Mouse (Mus musculus): ENCODE measurements at regions not wholly inside any gene's neighbourhood (a gene's known extent, or its start where the extent isn't known, plus 50 kb on each side); places are given as distances from the start of the nearest gene placed in this dataset.

- intact Hi-C loops (cut with DNase I) = no loop called here
- no peak for DNase-seq (ENCODE audit: low spot score in 2 of 2)
These were observed 108.7 kb upstream of the Cdkn2b start for GRCm38 (mm10) chr4:89419507-89419906.

GRCm38 (mm10) chr4:89405624-89406167 lies 94.9 kb upstream of the Cdkn2b start:
- intact Hi-C loops (cut with DNase I) = no loop called here
- DNase-seq (ENCODE audit: low spot score in 2 of 2) = no peak

GRCm38 (mm10) chr4:89403151-89403550 lies 92.3 kb upstream of the Cdkn2b start:
- intact Hi-C loops (cut with DNase I) = no loop called here
- no peak for DNase-seq (ENCODE audit: low spot score in 2 of 2)

- intact Hi-C loops (cut with DNase I) = no loop called here
- no peak for DNase-seq (ENCODE audit: low spot score in 2 of 2)
These were observed 91.5 kb upstream of the Cdkn2b start for GRCm38 (mm10) chr4:89402324-89402723.

GRCm38 (mm10) chr4:89401696-89402095 lies 90.9 kb upstream of the Cdkn2b start:
- no peak for DNase-seq (ENCODE audit: low spot score in 2 of 2)
- intact Hi-C loops (cut with DNase I) = no loop called here

- DNase-seq (ENCODE audit: low spot score in 2 of 2) = no peak
- intact Hi-C loops (cut with DNase I) = no loop called here
These were observed 89.5 kb upstream of the Cdkn2b start for GRCm38 (mm10) chr4:89400342-89400741.

- intact Hi-C loops (cut with DNase I) = no loop called here
These were observed 88.4 kb upstream of the Cdkn2b start for GRCm38 (mm10) chr4:89399277-89399676.

GRCm38 (mm10) chr4:89396020-89396419 lies 85.2 kb upstream of the Cdkn2b start:
- no peak for DNase-seq (ENCODE audit: low spot score in 2 of 2)
- intact Hi-C loops (cut with DNase I) = no loop called here

More at GRCm38 (mm10) chr4:89399277-89399676, 88.4 kb upstream of the Cdkn2b start:
- no peak for DNase-seq (ENCODE audit: low spot score in 2 of 2)

- intact Hi-C loops (cut with DNase I) = no loop called here
- DNase-seq (ENCODE audit: low spot score in 2 of 2) = no peak
These were observed 84.5 kb upstream of the Cdkn2b start for GRCm38 (mm10) chr4:89395336-89395735.

GRCm38 (mm10) chr4:89393251-89393711 lies 82.4 kb upstream of the Cdkn2b start:
- DNase-seq (ENCODE audit: low spot score in 2 of 2) = no peak
- intact Hi-C loops (cut with DNase I) = no loop called here

GRCm38 (mm10) chr4:89392791-89393190 lies 82.0 kb upstream of the Cdkn2b start:
- DNase-seq (ENCODE audit: low spot score in 2 of 2) = no peak
- intact Hi-C loops (cut with DNase I) = no loop called here

- intact Hi-C loops (cut with DNase I) = no loop called here
- no peak for DNase-seq (ENCODE audit: low spot score in 2 of 2)
These were observed 80.8 kb upstream of the Cdkn2b start for GRCm38 (mm10) chr4:89391463-89392308.

- DNase-seq (ENCODE audit: low spot score in 2 of 2) = no peak
- intact Hi-C loops (cut with DNase I) = no loop called here
These were observed 72.7 kb upstream of the Cdkn2b start for GRCm38 (mm10) chr4:89383548-89383947.

GRCm38 (mm10) chr4:89382434-89382976 lies 71.7 kb upstream of the Cdkn2b start:
- no peak for DNase-seq (ENCODE audit: low spot score in 2 of 2)
- intact Hi-C loops (cut with DNase I) = no loop called here

- intact Hi-C loops (cut with DNase I) = no loop called here
These were observed 70.9 kb upstream of the Cdkn2b start for GRCm38 (mm10) chr4:89381763-89382162.

GRCm38 (mm10) chr4:89381077-89381476 lies 70.2 kb upstream of the Cdkn2b start:
- intact Hi-C loops (cut with DNase I) = no loop called here
- no peak for DNase-seq (ENCODE audit: low spot score in 2 of 2)

More at GRCm38 (mm10) chr4:89381763-89382162, 70.9 kb upstream of the Cdkn2b start:
- no peak for DNase-seq (ENCODE audit: low spot score in 2 of 2)

GRCm38 (mm10) chr4:89380330-89380945 lies 69.6 kb upstream of the Cdkn2b start:
- intact Hi-C loops (cut with DNase I) = no loop called here
- DNase-seq (ENCODE audit: low spot score in 2 of 2) = no peak

- no peak for DNase-seq (ENCODE audit: low spot score in 2 of 2)
- intact Hi-C loops (cut with DNase I) = no loop called here
These were observed 68.9 kb upstream of the Cdkn2b start for GRCm38 (mm10) chr4:89379622-89380329.

GRCm38 (mm10) chr4:89372631-89373030 lies 61.8 kb upstream of the Cdkn2b start:
- DNase-seq (ENCODE audit: low spot score in 2 of 2) = no peak
- intact Hi-C loops (cut with DNase I) = no loop called here

Measured in left cerebral cortex, postnatal 25 days (tissue).